Mouse (Mus musculus): ENCODE measurements at regions not wholly inside any gene's neighbourhood (a gene's known extent, or its start where the extent isn't known, plus 50 kb on each side); places are given as distances from the start of the nearest gene placed in this dataset.

DNA sequence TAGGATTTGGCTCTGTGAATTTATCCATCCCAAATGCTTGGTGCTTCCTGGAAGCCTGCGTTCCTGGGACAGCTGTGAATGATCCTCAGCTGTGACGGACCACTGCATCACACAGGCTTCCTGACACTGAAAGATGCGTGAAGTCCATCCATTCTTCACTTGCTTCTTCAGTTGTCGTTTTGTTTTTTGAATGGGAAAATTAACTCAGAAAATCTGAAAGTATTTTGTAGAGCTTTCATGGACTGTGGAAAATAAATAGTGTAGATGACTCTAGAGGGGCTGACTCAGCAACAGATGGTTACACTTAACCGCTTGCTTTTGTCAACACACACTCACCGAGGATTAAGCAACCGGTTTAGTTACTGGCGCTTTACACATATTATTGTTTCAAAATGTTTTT lies 272.0 kb downstream of the Pcdh18 start:
- ATAC-seq (ENCODE audit: insufficient number of reproducible peaks, low FRiP score, low TSS enrichment, low read depth) = 0 out of 2 replicates have a peak, but pooled peaks have one; percentile 40
- Histone ChIP-seq H3K4me2 (no peak overlapping the region), H3K36me3 (no peaks in the 10 kb centered on the region), H3K27me3 (no peaks in the 10 kb centered on the region), H3K9me3 (no peaks in the 10 kb centered on the region), H3K4me1 (no peaks in the 10 kb centered on the region), H3K4me3 (no peak overlapping the region), H3K27ac (peak overlapping the region; percentile 47; the same call in 1 of the 2 replicates), H3K9ac (no peak overlapping the region)
- 37% methylated on average over 8 of the region's 8 CpGs for WGBS
